Mouse (Mus musculus) stomach, embryonic 15.5 days (tissue): ENCODE measurements around the gene Pdgfc. TPM values are rescaled to one million over a fixed set of nuclear protein-coding genes. Genes with fewer than 3 reads are reported as not detected.

Experiments
- ATAC-seq: fragments of 200-750 bp; cut with Nextera tagmentation; 2 replicates; pipeline ENCODE4 v1.8.0; 2017; ENCODE audit warnings: low read depth, moderate number of reproducible peaks, moderate TSS enrichment; ENCODE audit not compliant: insufficient read depth, low FRiP score
- H3K27ac ChIP-seq: fragments of 300-500 bp; sonication (generic); 2 replicates; pipeline ENCODE4 v1.5.1; 2015; ENCODE audit warnings: mild to moderate bottlenecking, inconsistent platforms
- H3K27me3 ChIP-seq: fragments of 300-500 bp; sonication (generic); replicated peaks from 2 replicates; pipeline ENCODE4 v1.6.1; 2015; ENCODE audit warnings: inconsistent platforms
- H3K36me3 ChIP-seq: fragments of 300-500 bp; sonication (generic); 2 replicates; pipeline ENCODE4 v1.6.1; 2015; ENCODE audit warnings: inconsistent platforms
- H3K4me1 ChIP-seq: fragments of 300-500 bp; sonication (generic); 2 replicates; pipeline ENCODE4 v1.6.1; 2015; ENCODE audit warnings: inconsistent platforms
- H3K4me2 ChIP-seq: fragments of 300-500 bp; sonication (generic); 2 replicates; pipeline ENCODE4 v1.6.1; 2015; ENCODE audit warnings: mild to moderate bottlenecking, inconsistent platforms
- H3K4me3 ChIP-seq: fragments of 300-500 bp; sonication (generic); replicated peaks from 2 replicates; pipeline ENCODE4 v1.5.1; 2015; ENCODE audit warnings: inconsistent platforms
- H3K9ac ChIP-seq: fragments of 300-500 bp; sonication (generic); 2 replicates; pipeline ENCODE4 v1.6.1; 2015; ENCODE audit warnings: inconsistent platforms
- H3K9me3 ChIP-seq: fragments of 300-500 bp; sonication (generic); 2 replicates; pipeline ENCODE4 v1.6.1; 2016; ENCODE audit warnings: inconsistent platforms
- WGBS: fragments of 180-500 bp; shearing (Covaris S2); methylation state at CpG from one replicate; pipeline ENCODE4 v1.1.7; 2015; 5-methylcytosine and 5-hydroxymethylcytosine counted together
- polyA plus RNA-seq: library from polyadenylated mRNA; unstranded; fragments of >200 nt; fragmentation: Nextera tagmentation; extraction: Ambion mirVana; gene quantifications from 2 replicates; pipeline ENCODE4 v1.2.1, GENCODE M21; 2015

The Pdgfc gene
- polyA plus RNA-seq, 1 experiment from 2014 or later: 16.3 TPM

- Histone ChIP-seq H3K4me3 (no peak overlapping the region), H3K4me2 (no peak overlapping the region), H3K27me3 (no peaks in the 10 kb centered on the region), H3K9me3 (no peaks in the 10 kb centered on the region), H3K36me3 (no peaks in the 10 kb centered on the region), H3K27ac (no peak overlapping the region), H3K4me1 (no peaks in the 10 kb centered on the region), H3K9ac (no peak overlapping the region)
- WGBS: 57% methylated on average over 4 of the region's 4 CpGs
- ATAC-seq: no peak
Measured at GRCm38 (mm10) chr3:81170073-81170809, 134.0 kb downstream of the Pdgfc start.

GRCm38 (mm10) chr3:81174832-81175231, 138.6 kb downstream of the Pdgfc start:
- Histone ChIP-seq H3K4me1 (no peaks in the 10 kb centered on the region), H3K4me3 (no peak overlapping the region), H3K27me3 (no peaks in the 10 kb centered on the region), H3K9me3 (no peaks in the 10 kb centered on the region), H3K36me3 (no peaks in the 10 kb centered on the region), H3K4me2 (no peak overlapping the region), H3K27ac (no peak overlapping the region), H3K9ac (no peak overlapping the region)
- 83% methylated on average over 3 of the region's 3 CpGs for WGBS
- ATAC-seq: no peak

GRCm38 (mm10) chr3:81181319-81182013, 145.2 kb downstream of the Pdgfc start:
- Histone ChIP-seq H3K4me2 (no peak overlapping the region), H3K9ac (no peak overlapping the region), H3K36me3 (no peaks in the 10 kb centered on the region), H3K27me3 (no peaks in the 10 kb centered on the region), H3K9me3 (no peaks in the 10 kb centered on the region), H3K4me1 (no peaks in the 10 kb centered on the region), H3K4me3 (no peak overlapping the region), H3K27ac (no peak overlapping the region)
- 83% methylated on average over 1 of the region's 1 CpGs for whole genome bisulfite sequencing
- no peak for ATAC-seq

GRCm38 (mm10) chr3:81196937-81197336, 160.7 kb downstream of the Pdgfc start:
- no peak overlapping the region for H3K27ac ChIP-seq
- H3K27me3 ChIP-seq: no peaks in the 10 kb centered on the region
- no peaks in the 10 kb centered on the region for H3K9me3 ChIP-seq
- H3K9ac ChIP-seq: no peak overlapping the region
- WGBS: 57% methylated on average over 2 of the region's 2 CpGs
- no peak for ATAC-seq
- H3K4me1 ChIP-seq: no peaks in the 10 kb centered on the region
- H3K36me3 ChIP-seq: no peaks in the 10 kb centered on the region
- no peak overlapping the region for H3K4me2 ChIP-seq
- no peak overlapping the region for H3K4me3 ChIP-seq

GRCm38 (mm10) chr3:81197644-81198043, 161.4 kb downstream of the Pdgfc start:
- Histone ChIP-seq H3K36me3 (no peaks in the 10 kb centered on the region), H3K9me3 (no peaks in the 10 kb centered on the region), H3K4me1 (no peaks in the 10 kb centered on the region), H3K9ac (no peak overlapping the region), H3K4me3 (no peak overlapping the region), H3K4me2 (no peak overlapping the region), H3K27ac (no peak overlapping the region), H3K27me3 (no peaks in the 10 kb centered on the region)
- ATAC-seq: no peak
- WGBS: 83% methylated on average over 4 of the region's 4 CpGs

- H3K9me3 ChIP-seq: no peaks in the 10 kb centered on the region
- H3K27ac ChIP-seq: no peak overlapping the region
- no peaks in the 10 kb centered on the region for H3K4me1 ChIP-seq
- WGBS: 78% methylated on average over 8 of the region's 8 CpGs
- H3K4me2 ChIP-seq: no peak overlapping the region
- no peak overlapping the region for H3K4me3 ChIP-seq
- no peaks in the 10 kb centered on the region for H3K36me3 ChIP-seq
- ATAC-seq: no peak
- H3K27me3 ChIP-seq: no peaks in the 10 kb centered on the region
- H3K9ac ChIP-seq: no peak overlapping the region
Measured at GRCm38 (mm10) chr3:81200647-81201046, 164.4 kb downstream of the Pdgfc start.

GRCm38 (mm10) chr3:81205201-81205600, 169.0 kb downstream of the Pdgfc start:
- no peak for ATAC-seq

GRCm38 (mm10) chr3:81208246-81208645, 172.0 kb downstream of the Pdgfc start:
- H3K4me3 ChIP-seq: no peak overlapping the region
- no peak overlapping the region for H3K27ac ChIP-seq
- H3K27me3 ChIP-seq: no peaks in the 10 kb centered on the region
- no peak overlapping the region for H3K9ac ChIP-seq
- ATAC-seq: no peak
- no peak overlapping the region for H3K4me2 ChIP-seq
- H3K9me3 ChIP-seq: no peaks in the 10 kb centered on the region
- no peaks in the 10 kb centered on the region for H3K36me3 ChIP-seq
- H3K4me1 ChIP-seq: no peaks in the 10 kb centered on the region
- 86% methylated on average over 2 of the region's 2 CpGs for WGBS

More at GRCm38 (mm10) chr3:81205201-81205600, 169.0 kb downstream of the Pdgfc start:
- Histone ChIP-seq H3K9ac (no peak overlapping the region), H3K4me3 (no peak overlapping the region), H3K27ac (no peak overlapping the region; the same call in 1 of the 2 replicates), H3K9me3 (no peaks in the 10 kb centered on the region), H3K27me3 (no peaks in the 10 kb centered on the region), H3K4me2 (no peak overlapping the region), H3K4me1 (no peaks in the 10 kb centered on the region), H3K36me3 (no peaks in the 10 kb centered on the region)
- WGBS: 22% methylated on average over 5 of the region's 5 CpGs

- WGBS: 78% methylated on average over 3 of the region's 3 CpGs
- ATAC-seq: no peak
Measured at GRCm38 (mm10) chr3:81211147-81211546, 174.9 kb downstream of the Pdgfc start.

GRCm38 (mm10) chr3:81211666-81212065, 175.4 kb downstream of the Pdgfc start:
- H3K27me3 ChIP-seq: no peaks in the 10 kb centered on the region
- H3K4me1 ChIP-seq: no peaks in the 10 kb centered on the region
- H3K27ac ChIP-seq: no peak overlapping the region
- H3K9ac ChIP-seq: no peak overlapping the region
- H3K36me3 ChIP-seq: no peaks in the 10 kb centered on the region
- H3K4me3 ChIP-seq: no peak overlapping the region
- H3K9me3 ChIP-seq: no peaks in the 10 kb centered on the region
- no peak for ATAC-seq
- WGBS: 42% methylated on average over 3 of the region's 3 CpGs
- H3K4me2 ChIP-seq: no peak overlapping the region

More at GRCm38 (mm10) chr3:81211147-81211546, 174.9 kb downstream of the Pdgfc start:
- no peak overlapping the region for H3K27ac ChIP-seq
- no peaks in the 10 kb centered on the region for H3K36me3 ChIP-seq
- no peaks in the 10 kb centered on the region for H3K4me1 ChIP-seq
- no peaks in the 10 kb centered on the region for H3K9me3 ChIP-seq
- H3K4me3 ChIP-seq: no peak overlapping the region
- no peak overlapping the region for H3K4me2 ChIP-seq
- H3K9ac ChIP-seq: no peak overlapping the region
- no peaks in the 10 kb centered on the region for H3K27me3 ChIP-seq

GRCm38 (mm10) chr3:81215547-81216118, 179.4 kb downstream of the Pdgfc start:
- Histone ChIP-seq H3K4me1 (no peaks in the 10 kb centered on the region), H3K4me2 (no peak overlapping the region), H3K27ac (no peak overlapping the region), H3K4me3 (no peak overlapping the region), H3K9ac (no peak overlapping the region), H3K36me3 (no peaks in the 10 kb centered on the region), H3K9me3 (no peaks in the 10 kb centered on the region), H3K27me3 (no peaks in the 10 kb centered on the region)
- 40% methylated on average over 4 of the region's 4 CpGs for WGBS
- ATAC-seq: peak; percentile 58; the same call in 1 of the 2 replicates

- H3K4me3 ChIP-seq: no peak overlapping the region
- ATAC-seq: no peak
- no peaks in the 10 kb centered on the region for H3K9me3 ChIP-seq
- 45% methylated on average over 4 of the region's 4 CpGs for WGBS
- H3K9ac ChIP-seq: no peak overlapping the region
- H3K27ac ChIP-seq: no peak overlapping the region
- H3K4me1 ChIP-seq: no peaks in the 10 kb centered on the region
- no peaks in the 10 kb centered on the region for H3K27me3 ChIP-seq
- no peak overlapping the region for H3K4me2 ChIP-seq
- H3K36me3 ChIP-seq: no peaks in the 10 kb centered on the region
Measured at GRCm38 (mm10) chr3:81221682-81222081, 185.5 kb downstream of the Pdgfc start.
